Mouse (Mus musculus) left cerebral cortex, adult 8-10 months (tissue): Measurements from ENCODE around the gene Mlf1. TPM values are rescaled to one million over a fixed set of nuclear protein-coding genes. Genes with fewer than 3 reads are reported as not detected.
A peak's percentile ranks its signal among the peaks of the same experiment; 100 is the strongest.

Experiments
- DNase-seq, 2 experiments: peaks; one replicate each; pipeline ENCODE4 v3.0.0; 2022; ENCODE audit warnings: low spot score in 2 of 2
- total RNA-seq, 4 experiments: library from RNA; stranded (reverse); gene quantifications; 2 replicates each; pipeline ENCODE4 v1.2.4; 2022

The Mlf1 gene
- total RNA-seq: 1 to 10 TPM in 3 of 4 experiments, under 1 TPM in 1; 0.89 to 2.1 (median 1.5) TPM

- peak; percentile 84 to 88 for DNase-seq
Observed at GRCm38 (mm10) chr3:67373872-67374271, at the start of gene Mlf1. Mlf1 (plus strand) TSS chr3:67374097.

- DNase-seq: no peak
Observed at GRCm38 (mm10) chr3:67339558-67339957, 34.3 kb upstream of the Mlf1 start.

GRCm38 (mm10) chr3:67340921-67341320, 33.0 kb upstream of the Mlf1 start:
- DNase-seq: no peak

GRCm38 (mm10) chr3:67343004-67343662, 30.8 kb upstream of the Mlf1 start:
- no peak for DNase-seq

- DNase-seq: peak in 1 of 2 experiments; percentile 32
Observed at GRCm38 (mm10) chr3:67344599-67344998, 29.3 kb upstream of the Mlf1 start.

GRCm38 (mm10) chr3:67346674-67347073, 27.2 kb upstream of the Mlf1 start:
- no peak for DNase-seq

- no peak for DNase-seq
Observed at GRCm38 (mm10) chr3:67351406-67352127, 22.3 kb upstream of the Mlf1 start.

GRCm38 (mm10) chr3:67352128-67352762, 21.7 kb upstream of the Mlf1 start:
- no peak for DNase-seq

- no peak for DNase-seq
Observed at GRCm38 (mm10) chr3:67352763-67353149, 21.1 kb upstream of the Mlf1 start.

GRCm38 (mm10) chr3:67358376-67358775, 15.5 kb upstream of the Mlf1 start:
- DNase-seq: no peak

GRCm38 (mm10) chr3:67366087-67366892, 7.6 kb upstream of the Mlf1 start:
- DNase-seq: no peak

GRCm38 (mm10) chr3:67367481-67367880, 6.4 kb upstream of the Mlf1 start:
- no peak for DNase-seq

- no peak for DNase-seq
Observed at GRCm38 (mm10) chr3:67369407-67370079, 4.4 kb upstream of the Mlf1 start.

- DNase-seq: no peak
Observed at GRCm38 (mm10) chr3:67372194-67372593, 1.7 kb upstream of the Mlf1 start.

GRCm38 (mm10) chr3:67372781-67373180, 1.1 kb upstream of the Mlf1 start:
- no peak for DNase-seq

GRCm38 (mm10) chr3:67374360-67374778, 472 bp downstream of the Mlf1 start:
- DNase-seq: no peak

- DNase-seq: no peak
Observed at GRCm38 (mm10) chr3:67375063-67375462, 1.2 kb downstream of the Mlf1 start, which contains the start of gene Gm17402. Gm17402 (minus strand) TSS chr3:67375163.

GRCm38 (mm10) chr3:67378215-67378614, 4.3 kb downstream of the Mlf1 start:
- DNase-seq: no peak

GRCm38 (mm10) chr3:67429338-67429998, 55.6 kb downstream of the Mlf1 start:
- DNase-seq: no peak

- peak; percentile 72 to 84 for DNase-seq
Observed at GRCm38 (mm10) chr3:67429999-67430380, 56.1 kb downstream of the Mlf1 start, which contains the start of gene Gfm1. Gfm1 (plus strand) TSS chr3:67430096.
